Mouse (Mus musculus) forebrain, embryonic 16.5 days (tissue): ENCODE measurements at regions not wholly inside any gene's neighbourhood (a gene's known extent, or its start where the extent isn't known, plus 50 kb on each side); places are given as distances from the start of the nearest gene placed in this dataset.

Experiments used
- ATAC-seq: fragments of 200-750 bp; cut with Nextera tagmentation; 2 replicates; pipeline ENCODE4 v1.8.0; 2017; ENCODE audit warnings: mild to moderate bottlenecking, moderate library complexity
- H3K27ac ChIP-seq: fragments of 300-500 bp; sonication (generic); 2 replicates; pipeline ENCODE4 v1.5.1; 2014; ENCODE audit warnings: low read length, control low read depth
- H3K27me3 ChIP-seq: fragments of 300-500 bp; sonication (generic); replicated peaks from 2 replicates; pipeline ENCODE4 v1.6.1; 2014; ENCODE audit warnings: low read length; ENCODE audit not compliant: control insufficient read depth, insufficient read depth
- H3K36me3 ChIP-seq: fragments of 300-500 bp; sonication (generic); 2 replicates; pipeline ENCODE4 v1.6.1; 2014; ENCODE audit not compliant: control insufficient read depth, insufficient read depth
- H3K4me1 ChIP-seq: fragments of 300-500 bp; sonication (generic); replicated peaks from 2 replicates; pipeline ENCODE4 v1.6.1; 2014; ENCODE audit warnings: low read length; ENCODE audit not compliant: control insufficient read depth, insufficient read depth
- H3K4me2 ChIP-seq: fragments of 300-500 bp; sonication (generic); 2 replicates; pipeline ENCODE4 v1.6.1; 2014; ENCODE audit warnings: mild to moderate bottlenecking, low read length, control low read depth
- H3K4me3 ChIP-seq: fragments of 300-500 bp; sonication (generic); replicated peaks from 2 replicates; pipeline ENCODE4 v1.5.1; 2014; ENCODE audit warnings: mild to moderate bottlenecking, low read length, control low read depth
- H3K9ac ChIP-seq: fragments of 300-500 bp; sonication (generic); replicated peaks from 2 replicates; pipeline ENCODE4 v1.6.1; 2014; ENCODE audit warnings: low read depth, low read length, control low read depth
- H3K9me3 ChIP-seq: fragments of 300-500 bp; sonication (generic); 2 replicates; pipeline ENCODE4 v1.6.1; 2016; ENCODE audit warnings: low read length; ENCODE audit not compliant: control insufficient read depth
- WGBS: fragments of 180-500 bp; shearing (Covaris S2); extraction: QIAGEN DNeasy Blood & Tissue Kit; methylation state at CpG from one replicate; pipeline ENCODE4 v1.1.7; 2014; 5-methylcytosine and 5-hydroxymethylcytosine counted together

GRCm38 (mm10) chr4:50160893-50161292, 315.3 kb upstream of the Grin3a start:
- ATAC-seq, result no peak
- WGBS, result 73% methylated on average over 2 of the region's 2 CpGs
- Histone ChIP-seq H3K4me1 (no peaks in the 10 kb centered on the region), H3K9me3 (no peaks in the 10 kb centered on the region), H3K4me3 (no peak overlapping the region), H3K36me3 (no peaks in the 10 kb centered on the region), H3K27ac (no peak overlapping the region), H3K4me2 (no peak overlapping the region), H3K9ac (no peak overlapping the region), H3K27me3 (no peaks in the 10 kb centered on the region)

DNA sequence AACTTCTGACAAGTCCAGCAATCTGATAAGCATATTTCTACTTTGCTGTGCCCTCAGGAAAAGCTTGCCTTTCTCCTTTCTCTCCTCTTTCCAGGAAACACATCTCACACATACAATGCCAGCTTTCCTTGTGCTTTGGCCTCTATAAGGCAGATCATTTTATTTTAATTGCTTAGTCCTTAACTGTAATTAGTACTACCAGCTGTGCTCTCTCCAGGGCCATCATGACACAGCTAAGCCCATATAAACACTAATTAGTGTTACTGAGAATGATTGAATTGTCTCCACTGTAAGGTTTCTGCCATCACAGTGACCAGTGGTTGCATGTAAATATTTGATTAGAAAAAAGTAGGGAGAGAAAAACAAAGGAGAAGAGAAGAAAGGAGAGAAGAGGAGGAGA, 300.4 kb upstream of the Grin3a start:
- H3K9ac ChIP-seq, result no peak overlapping the region
- H3K36me3 ChIP-seq, result no peaks in the 10 kb centered on the region
- H3K4me3 ChIP-seq, result no peak overlapping the region
- no peaks in the 10 kb centered on the region for H3K4me1 ChIP-seq
- no peak overlapping the region for H3K27ac ChIP-seq
- H3K4me2 ChIP-seq, result no peak overlapping the region
- no peak for ATAC-seq
- H3K9me3 ChIP-seq, result no peaks in the 10 kb centered on the region
- no peaks in the 10 kb centered on the region for H3K27me3 ChIP-seq

- Histone ChIP-seq H3K9ac (no peak overlapping the region), H3K9me3 (no peaks in the 10 kb centered on the region), H3K27ac (no peak overlapping the region), H3K4me3 (no peak overlapping the region), H3K4me2 (no peak overlapping the region), H3K4me1 (no peaks in the 10 kb centered on the region), H3K27me3 (no peaks in the 10 kb centered on the region), H3K36me3 (no peaks in the 10 kb centered on the region)
- ATAC-seq, result no peak
- 67% methylated on average over 1 of the region's 1 CpGs for WGBS
Observed at GRCm38 (mm10) chr4:50130262-50130661, 284.7 kb upstream of the Grin3a start.

DNA sequence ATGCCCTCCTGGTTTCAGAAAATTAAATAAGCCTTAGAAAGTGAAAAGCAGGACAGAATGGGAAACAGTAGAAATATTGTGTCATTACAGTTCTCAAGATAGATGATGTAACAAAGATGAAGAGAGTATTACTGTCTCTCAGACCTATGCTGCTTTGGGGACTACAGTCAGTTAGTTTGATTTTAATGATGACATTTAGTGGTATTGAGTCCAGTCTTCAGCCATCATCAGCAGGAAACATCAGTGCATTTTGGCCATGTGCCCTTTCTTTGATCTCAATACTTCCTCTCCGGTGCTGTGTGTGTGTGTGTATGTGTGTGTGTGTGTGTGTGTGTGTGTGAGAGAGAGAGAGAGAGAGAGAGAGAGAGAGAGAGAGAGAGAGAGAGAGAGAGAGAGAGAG, 261.0 kb upstream of the Grin3a start:
- no peak for ATAC-seq
- no peak overlapping the region for H3K27ac ChIP-seq

GRCm38 (mm10) chr4:50087860-50088259, 242.3 kb upstream of the Grin3a start:
- Histone ChIP-seq H3K9ac (no peak overlapping the region), H3K36me3 (no peaks in the 10 kb centered on the region), H3K4me1 (no peaks in the 10 kb centered on the region), H3K9me3 (no peaks in the 10 kb centered on the region; the same call in 1 of the 2 replicates), H3K27ac (no peak overlapping the region), H3K4me2 (no peak overlapping the region), H3K27me3 (no peaks in the 10 kb centered on the region), H3K4me3 (no peak overlapping the region)
- ATAC-seq, result no peak

More for the DNA sequence above, 261.0 kb upstream of the Grin3a start:
- H3K4me1 ChIP-seq, result no peaks in the 10 kb centered on the region
- H3K27me3 ChIP-seq, result no peaks in the 10 kb centered on the region
- 80% methylated on average over 1 of the region's 1 CpGs for WGBS
- H3K36me3 ChIP-seq, result no peaks in the 10 kb centered on the region
- H3K4me2 ChIP-seq, result no peak overlapping the region
- no peaks in the 10 kb centered on the region for H3K9me3 ChIP-seq
- no peak overlapping the region for H3K9ac ChIP-seq
- no peak overlapping the region for H3K4me3 ChIP-seq

GRCm38 (mm10) chr4:50086676-50087075, 241.1 kb upstream of the Grin3a start:
- ATAC-seq, result no peak
- 85% methylated on average over 2 of the region's 2 CpGs for WGBS
- no peak overlapping the region for H3K27ac ChIP-seq
- H3K9me3 ChIP-seq, result no peaks in the 10 kb centered on the region; the same call in 1 of the 2 replicates
- no peak overlapping the region for H3K4me3 ChIP-seq
- H3K4me2 ChIP-seq, result no peak overlapping the region
- no peaks in the 10 kb centered on the region for H3K4me1 ChIP-seq
- no peaks in the 10 kb centered on the region for H3K27me3 ChIP-seq
- no peak overlapping the region for H3K9ac ChIP-seq
- H3K36me3 ChIP-seq, result no peaks in the 10 kb centered on the region

DNA sequence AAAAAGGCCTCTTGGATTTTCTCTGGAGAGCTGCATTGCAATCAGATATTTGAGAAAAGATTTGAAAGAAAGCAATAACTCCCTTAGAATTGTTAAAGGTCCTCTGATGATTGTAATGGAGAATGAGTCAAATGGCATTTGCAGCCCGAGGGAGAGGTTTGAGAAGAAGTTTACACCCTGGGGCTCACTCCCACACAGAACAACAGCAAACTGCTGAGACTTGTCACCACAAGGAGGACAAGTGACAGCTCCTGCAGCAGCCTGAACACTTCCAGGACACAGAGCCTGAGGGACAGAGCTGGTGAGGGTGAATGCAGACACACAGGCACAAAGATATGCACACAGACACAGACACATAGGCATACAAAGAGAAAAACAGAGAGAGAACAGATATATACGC, 210.0 kb upstream of the Grin3a start:
- Histone ChIP-seq H3K27me3 (no peaks in the 10 kb centered on the region), H3K9me3 (no peaks in the 10 kb centered on the region), H3K9ac (no peak overlapping the region), H3K4me2 (no peak overlapping the region), H3K4me1 (no peaks in the 10 kb centered on the region), H3K4me3 (no peak overlapping the region), H3K27ac (no peak overlapping the region), H3K36me3 (no peaks in the 10 kb centered on the region)
- WGBS, result 41% methylated on average over 2 of the region's 2 CpGs
- no peak for ATAC-seq

DNA sequence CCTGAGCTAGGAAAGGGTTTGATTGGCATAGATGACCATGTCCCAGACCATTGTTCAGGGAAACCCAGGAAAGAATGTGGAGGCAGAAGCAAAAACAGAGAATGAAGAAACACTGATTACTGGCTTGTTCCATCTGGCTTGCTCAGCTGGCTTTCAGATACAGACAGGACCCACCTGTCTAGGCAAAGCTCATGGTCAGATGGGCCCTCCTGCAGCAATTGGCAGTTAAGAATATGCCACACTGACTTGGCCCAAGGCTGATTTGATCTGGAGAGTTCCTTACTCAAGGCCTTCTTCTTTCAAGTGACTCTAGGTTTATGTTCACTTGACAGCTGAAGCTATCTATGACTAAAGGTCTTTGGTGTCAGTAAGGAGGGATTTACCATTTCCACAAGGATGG, 195.9 kb upstream of the Grin3a start:
- Histone ChIP-seq H3K4me2 (no peak overlapping the region), H3K27me3 (no peaks in the 10 kb centered on the region), H3K36me3 (no peaks in the 10 kb centered on the region), H3K4me3 (no peak overlapping the region), H3K27ac (no peak overlapping the region), H3K4me1 (no peaks in the 10 kb centered on the region), H3K9ac (no peak overlapping the region), H3K9me3 (no peaks in the 10 kb centered on the region)
- ATAC-seq, result no peak

GRCm38 (mm10) chr4:50036079-50036478, 190.5 kb upstream of the Grin3a start:
- Histone ChIP-seq H3K9ac (no peak overlapping the region), H3K27me3 (no peaks in the 10 kb centered on the region), H3K4me2 (no peak overlapping the region), H3K27ac (no peak overlapping the region), H3K4me3 (no peak overlapping the region), H3K9me3 (no peaks in the 10 kb centered on the region), H3K4me1 (no peaks in the 10 kb centered on the region), H3K36me3 (no peaks in the 10 kb centered on the region)
- no peak for ATAC-seq
- 63% methylated on average over 6 of the region's 6 CpGs for WGBS

DNA sequence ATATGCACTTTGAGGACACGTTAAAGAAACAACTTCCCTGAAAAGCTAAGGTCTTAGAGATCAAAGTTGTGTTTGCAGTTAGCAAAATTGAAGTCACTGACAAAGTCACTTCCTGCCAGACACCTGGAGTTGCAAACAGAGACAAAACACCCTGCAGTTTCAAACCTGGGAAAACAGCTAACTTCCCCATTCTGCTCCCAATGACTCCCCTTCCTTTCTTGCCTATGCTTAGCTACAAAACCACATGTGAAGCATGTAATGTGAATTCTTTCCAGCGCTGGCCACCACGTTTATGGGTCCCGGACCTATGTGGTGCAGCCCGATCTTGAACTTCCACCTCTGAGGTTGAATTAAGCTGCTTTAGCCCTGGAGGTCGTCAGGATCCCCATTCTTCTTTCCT, 179.8 kb upstream of the Grin3a start:
- Histone ChIP-seq H3K27ac (no peak overlapping the region), H3K4me3 (no peak overlapping the region), H3K4me1 (no peaks in the 10 kb centered on the region), H3K9me3 (no peaks in the 10 kb centered on the region), H3K36me3 (no peaks in the 10 kb centered on the region), H3K27me3 (no peaks in the 10 kb centered on the region), H3K4me2 (no peak overlapping the region), H3K9ac (no peak overlapping the region)
- ATAC-seq, result no peak
- WGBS, result 55% methylated on average over 6 of the region's 6 CpGs
